Mouse (Mus musculus) embryonic fibroblast, embryonic 13.5 days (primary cell): ENCODE results near the gene Khk.

Experiments
- CTCF ChIP-seq: IDR thresholded peaks from 2 replicates; pipeline ENCODE4 v1.5.1; 2011; ENCODE audit warnings: mild to moderate bottlenecking, control low read depth, low read length, moderate library complexity, borderline replicate concordance; ENCODE audit not compliant: insufficient read depth
- POLR2A ChIP-seq: IDR thresholded peaks from 2 replicates; pipeline ENCODE4 v1.6.1; 2011; ENCODE audit warnings: low read depth, mild to moderate bottlenecking, control low read depth, low read length, moderate library complexity

DNA sequence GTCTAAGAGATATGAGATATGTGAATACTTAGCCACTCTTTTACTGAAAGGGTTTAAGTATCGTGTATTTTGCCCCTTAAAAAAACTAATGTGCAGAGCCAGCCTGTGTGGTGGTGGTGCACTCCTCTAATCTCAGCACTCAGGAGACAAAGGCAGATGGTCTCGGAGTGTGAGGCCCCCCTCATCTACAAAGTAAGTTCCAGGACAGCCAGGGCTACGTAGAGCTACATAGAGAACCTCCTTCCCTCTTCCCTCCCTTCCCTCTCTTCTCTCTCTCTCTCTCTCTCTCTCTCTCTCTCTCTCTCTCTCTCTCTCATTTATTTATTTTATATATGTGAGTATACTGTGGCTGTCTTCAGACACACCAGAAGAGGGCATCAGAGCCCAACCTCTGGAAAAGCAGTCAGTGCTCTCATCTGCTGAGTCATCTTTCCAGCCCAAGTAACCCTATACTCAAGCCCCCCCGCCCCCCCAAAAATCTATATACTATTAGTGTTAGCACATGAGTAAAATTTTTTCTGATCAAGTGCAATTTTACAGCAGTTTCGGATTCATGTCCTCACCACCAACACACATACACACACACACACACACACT is 41.8 kb upstream of the Khk start:
- no peak for TF ChIP-seq CTCF
- no peak for TF ChIP-seq POLR2A
